Mouse (Mus musculus) ES-Bruce4 (cell line): ENCODE results near the gene Fgfr2.

Experiments
- CTCF ChIP-seq: IDR thresholded peaks from one replicate; pipeline ENCODE4 v1.8.1; 2011; ENCODE audit warnings: low read depth, low read length
- EP300 ChIP-seq: IDR thresholded peaks from 2 replicates; pipeline ENCODE4 v1.6.1; 2011; ENCODE audit warnings: low read depth, low read length; ENCODE audit not compliant: insufficient read depth
- POLR2A ChIP-seq: IDR thresholded peaks from one replicate; pipeline ENCODE4 v1.8.1; 2011; ENCODE audit warnings: low read length; ENCODE audit not compliant: insufficient read depth

- TF ChIP-seq EP300 (no peak), POLR2A (no peak), CTCF (no peak)
These were observed 914.1 kb downstream of the Fgfr2 start for GRCm38 (mm10) chr7:132208946-132209651.
